Mouse (Mus musculus): ENCODE data around the gene Atxn3.
A peak's percentile ranks its signal among the peaks of the same experiment; 100 is the strongest.

Gene Atxn3

DNA sequence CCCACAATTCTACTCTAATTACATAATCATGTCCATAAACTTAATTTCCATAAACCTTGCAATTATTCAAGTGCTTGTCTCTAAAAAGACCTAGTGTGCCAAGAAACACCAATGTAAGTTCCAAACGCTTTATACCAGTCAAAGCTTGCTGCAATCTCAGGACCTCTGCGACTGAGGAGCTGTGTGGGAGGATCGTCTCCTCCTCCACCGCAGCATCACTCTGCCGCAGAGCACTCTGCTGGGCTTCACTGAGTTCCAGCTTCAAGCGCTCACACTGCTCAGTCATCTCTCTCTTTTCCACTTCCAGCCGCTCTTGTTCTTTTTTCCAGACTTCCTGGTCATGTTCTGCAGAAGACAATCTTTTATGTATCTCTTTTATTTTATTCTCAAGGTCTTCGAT is 64.8 kb downstream of the Atxn3 start:
- DNase-seq (ENCODE audit: extremely low spot score, low read depth, low spot score): no peak

DNA sequence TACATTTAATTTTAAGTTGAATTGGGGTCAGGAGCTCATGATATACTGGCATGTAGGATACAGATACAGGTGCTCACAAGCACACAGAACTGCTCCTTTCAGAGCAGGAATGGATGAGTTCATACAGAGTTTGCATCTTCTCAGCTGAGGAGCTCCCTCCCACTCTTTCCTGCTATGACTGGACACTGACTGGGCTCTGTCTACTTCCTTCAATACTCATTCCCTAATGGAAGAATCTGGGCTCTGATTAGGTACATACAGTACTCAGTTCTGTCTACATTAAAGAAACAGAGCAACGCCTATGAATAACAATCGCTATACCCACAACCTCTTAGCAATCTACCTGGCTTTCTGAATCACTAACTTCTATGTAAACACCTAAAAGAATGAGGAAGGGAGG is 65.2 kb downstream of the Atxn3 start:
- DNase-seq (ENCODE audit: extremely low spot score, low read depth, low spot score): no peak

DNA sequence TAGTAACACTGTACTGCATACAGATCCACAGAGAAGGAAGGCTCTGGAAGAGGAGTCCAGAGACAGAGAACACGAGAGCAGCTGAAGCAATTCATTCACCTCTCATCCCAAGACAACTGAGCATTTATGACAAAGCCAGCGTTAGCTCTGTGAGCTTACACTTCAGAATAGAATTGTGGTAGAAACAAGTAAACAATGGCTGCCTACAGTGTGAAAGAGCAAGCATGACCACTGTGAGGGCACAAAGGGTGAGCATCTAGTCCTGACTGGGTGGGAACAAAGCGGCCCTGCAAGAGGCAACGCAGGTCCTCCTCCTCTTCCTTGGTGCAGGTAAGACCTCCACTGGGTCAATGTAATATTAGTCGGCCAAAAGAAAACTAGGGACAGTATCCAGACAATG is 67.0 kb downstream of the Atxn3 start:
- DNase-seq (ENCODE audit: extremely low spot score, low read depth, low spot score): no peak

DNA sequence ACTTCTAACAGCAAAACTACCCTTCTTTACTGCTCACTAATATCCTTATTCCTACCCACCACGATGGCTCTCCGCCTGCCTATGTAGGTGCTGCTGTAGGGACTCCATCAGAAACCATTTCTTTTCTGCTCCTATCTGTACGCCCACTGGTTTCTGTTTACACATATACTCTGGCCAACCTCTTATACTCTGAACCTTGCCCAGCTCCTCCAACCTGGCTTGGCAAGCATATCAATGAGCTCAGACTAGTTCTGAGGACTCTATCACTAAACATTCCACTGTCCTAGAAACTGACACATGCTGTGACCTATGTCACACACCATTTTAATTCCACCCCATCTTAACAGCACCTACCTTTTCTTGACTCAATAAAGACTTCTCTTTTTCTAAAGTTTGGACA is 68.7 kb downstream of the Atxn3 start:
- DNase-seq (ENCODE audit: extremely low spot score, low read depth, low spot score): no peak

DNA sequence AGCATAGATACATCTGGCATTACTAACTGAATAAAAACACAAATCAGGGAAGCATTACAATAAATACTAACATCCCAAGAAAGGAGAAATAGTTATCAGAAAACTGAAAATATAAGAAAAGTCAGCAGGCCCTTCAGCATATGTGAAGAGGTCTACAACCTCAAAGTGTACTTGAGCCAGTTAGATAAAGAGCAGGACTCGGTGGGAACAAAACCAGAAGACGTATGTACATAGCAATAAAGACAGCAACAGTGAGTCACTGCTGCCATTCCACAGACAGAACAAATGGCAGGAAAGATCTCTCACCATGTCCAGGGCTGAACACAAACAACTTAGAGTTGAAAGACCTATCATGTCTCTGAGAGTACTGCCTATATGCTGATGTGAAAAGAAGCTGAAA is 69.7 kb downstream of the Atxn3 start:
- no peak for DNase-seq (ENCODE audit: extremely low spot score, low read depth, low spot score)

DNA sequence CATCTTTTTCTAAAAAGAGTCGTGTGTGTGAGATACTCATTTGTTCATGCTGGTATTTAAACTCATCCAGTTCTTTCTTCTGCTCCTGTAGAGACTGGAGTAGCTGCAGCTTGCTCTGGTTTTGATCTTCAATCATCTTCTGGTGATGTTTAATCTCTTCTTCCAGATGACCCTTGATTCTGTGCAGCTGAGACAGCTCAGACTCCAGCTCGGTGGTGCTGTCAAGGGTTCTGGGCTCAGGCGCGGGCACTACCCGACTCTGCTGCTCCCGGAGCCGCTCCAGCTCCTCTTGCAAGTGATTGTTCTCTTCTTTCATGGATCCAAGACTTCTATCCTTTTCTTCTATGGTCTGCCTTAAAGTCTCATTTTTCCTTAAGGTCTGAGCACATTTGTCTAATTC is 73.1 kb downstream of the Atxn3 start:
- no peak for DNase-seq (ENCODE audit: extremely low spot score, low read depth, low spot score)

DNA sequence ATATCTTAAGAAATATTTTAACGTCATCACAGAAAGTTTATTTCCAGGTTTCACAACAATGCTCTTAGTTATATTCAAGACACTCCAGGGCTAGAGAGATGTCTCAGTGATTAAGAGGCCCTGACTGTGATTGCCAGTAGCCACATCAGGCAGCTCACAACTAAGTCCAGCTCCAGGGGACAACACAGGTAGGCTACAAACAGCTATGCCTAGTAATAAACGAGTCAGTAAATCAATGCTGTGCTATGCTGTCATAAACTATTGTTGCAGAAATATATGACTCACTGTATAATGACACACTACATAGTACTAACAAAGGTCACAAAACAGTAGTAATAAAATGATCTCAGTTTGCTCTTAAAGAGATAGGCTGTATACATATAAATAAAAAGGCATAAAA is 81.7 kb downstream of the Atxn3 start:
- no peak for DNase-seq (ENCODE audit: extremely low spot score, low read depth, low spot score)

DNA sequence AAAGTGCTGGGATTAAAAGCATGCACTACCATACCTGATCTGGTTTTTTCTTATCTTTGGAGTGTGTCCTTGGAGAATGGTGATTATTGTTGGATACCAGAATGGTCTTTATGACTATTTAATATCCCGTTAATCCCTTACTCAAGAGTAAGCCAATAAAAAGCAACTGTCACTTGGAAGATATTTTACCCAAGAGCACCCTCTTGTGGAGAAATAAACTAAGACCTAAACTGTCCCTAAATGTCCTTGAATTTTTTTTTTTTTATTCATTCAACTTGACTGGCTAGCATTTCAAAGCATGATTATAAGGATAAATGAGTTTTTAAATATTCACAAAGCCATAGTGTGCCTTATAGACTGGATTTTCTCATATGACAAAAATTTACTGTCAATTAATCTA is 82.9 kb downstream of the Atxn3 start:
- DNase-seq (ENCODE audit: extremely low spot score, low read depth, low spot score): peak; percentile 16

Measured in hindlimb bud, embryonic 11.5 days (tissue).